Mouse (Mus musculus) erythroid progenitor cell, adult 5-6 weeks (primary cell): ENCODE measurements around the gene Aspdh. TPM values are rescaled to one million over a fixed set of nuclear protein-coding genes. Genes with fewer than 3 reads are reported as not detected.

Experiments
- ATAC-seq: replicated peaks from 2 replicates; pipeline ENCODE4 v1.8.0; 2016; ENCODE audit warnings: moderate number of reproducible peaks, mild to moderate bottlenecking, moderate TSS enrichment, inconsistent platforms; ENCODE audit not compliant: poor library complexity, low FRiP score, severe bottlenecking
- total RNA-seq, 2 experiments: library from RNA; stranded (forward) in 1 of 2; stranded (reverse) in 1 of 2; fragments of 150-400 nt in 1 of 2; fragments of 186-747, 209-891 nt in 1 of 2; gene quantifications; 2 replicates each; pipeline versions ENCODE4 v1.2.3 to v1.2.4; 2015 to 2017; ENCODE audit warnings: low replicate concordance in 2 of 2

Aspdh gene
- total RNA-seq, 2 experiments from 2014 or later, result 1.4 TPM; not detected in 1

- ATAC-seq, result no peak
Measured at GRCm38 (mm10) chr7:44470696-44471612, 5.8 kb downstream of the Aspdh start.

GRCm38 (mm10) chr7:44471880-44472557 is 6.8 kb downstream of the Aspdh start:
- ATAC-seq, result no peak

GRCm38 (mm10) chr7:44472558-44472885 is 7.3 kb downstream of the Aspdh start:
- no peak for ATAC-seq

GRCm38 (mm10) chr7:44472961-44473646 is 7.9 kb downstream of the Aspdh start:
- ATAC-seq, result no peak

GRCm38 (mm10) chr7:44474419-44474818 is 9.2 kb downstream of the Aspdh start:
- ATAC-seq, result no peak

- no peak for ATAC-seq
Measured at GRCm38 (mm10) chr7:44475046-44475614, 9.9 kb downstream of the Aspdh start.

GRCm38 (mm10) chr7:44482836-44483435 is 17.7 kb downstream of the Aspdh start:
- ATAC-seq, result peak; percentile 87

- ATAC-seq, result no peak
Measured at GRCm38 (mm10) chr7:44484109-44484508, 18.9 kb downstream of the Aspdh start.

GRCm38 (mm10) chr7:44484841-44485571 is 19.8 kb downstream of the Aspdh start:
- peak; percentile 66 for ATAC-seq

- ATAC-seq, result no peak
Measured at GRCm38 (mm10) chr7:44485572-44486195, 20.5 kb downstream of the Aspdh start.

GRCm38 (mm10) chr7:44486927-44487575 is 21.9 kb downstream of the Aspdh start:
- ATAC-seq, result no peak

GRCm38 (mm10) chr7:44487936-44488335 is 22.7 kb downstream of the Aspdh start:
- no peak for ATAC-seq

GRCm38 (mm10) chr7:44488545-44488944 is 23.4 kb downstream of the Aspdh start:
- ATAC-seq, result no peak

GRCm38 (mm10) chr7:44490281-44490680 is 25.1 kb downstream of the Aspdh start:
- no peak for ATAC-seq

GRCm38 (mm10) chr7:44491391-44491790 is 26.2 kb downstream of the Aspdh start:
- no peak for ATAC-seq

GRCm38 (mm10) chr7:44492166-44492826 is 27.1 kb downstream of the Aspdh start:
- ATAC-seq, result no peak

GRCm38 (mm10) chr7:44494681-44495080 is 29.5 kb downstream of the Aspdh start:
- no peak for ATAC-seq

GRCm38 (mm10) chr7:44495086-44495485 is 29.9 kb downstream of the Aspdh start:
- ATAC-seq, result no peak
